Mouse (Mus musculus) liver, embryonic 16.5 days (tissue): Measurements from ENCODE around the gene Pde4c. TPM values are rescaled to one million over a fixed set of nuclear protein-coding genes. Genes with fewer than 3 reads are reported as not detected.

Experiments
- ATAC-seq: fragments of 200-750 bp; cut with Nextera tagmentation; 2 replicates; pipeline ENCODE4 v1.8.0; 2017; ENCODE audit warnings: low read depth, mild to moderate bottlenecking, moderate number of reproducible peaks, moderate library complexity
- H3K27ac ChIP-seq: fragments of 300-500 bp; sonication (generic); 2 replicates; pipeline ENCODE4 v1.5.1; 2014; ENCODE audit warnings: mild to moderate bottlenecking, low read length
- H3K27me3 ChIP-seq: fragments of 300-500 bp; sonication (generic); 2 replicates; pipeline ENCODE4 v1.6.1; 2014; ENCODE audit warnings: low read depth, low read length, mixed read lengths; ENCODE audit not compliant: control insufficient read depth, insufficient read depth
- H3K36me3 ChIP-seq: fragments of 300-500 bp; sonication (generic); 2 replicates; pipeline ENCODE4 v1.6.1; 2014; ENCODE audit warnings: mild to moderate bottlenecking; ENCODE audit not compliant: control insufficient read depth, insufficient read depth
- H3K4me1 ChIP-seq: fragments of 300-500 bp; sonication (generic); 2 replicates; pipeline ENCODE4 v1.6.1; 2014; ENCODE audit warnings: low read depth, low read length, mixed read lengths; ENCODE audit not compliant: control insufficient read depth
- H3K4me2 ChIP-seq: fragments of 300-500 bp; sonication (generic); 2 replicates; pipeline ENCODE4 v1.6.1; 2014; ENCODE audit warnings: low read depth, low read length, mixed read lengths
- H3K4me3 ChIP-seq: fragments of 300-500 bp; sonication (generic); 2 replicates; pipeline ENCODE4 v1.5.1; 2014; ENCODE audit warnings: low read depth, mild to moderate bottlenecking, low read length
- H3K9ac ChIP-seq: fragments of 300-500 bp; sonication (generic); 2 replicates; pipeline ENCODE4 v1.6.1; 2014; ENCODE audit warnings: low read depth, low read length
- H3K9me3 ChIP-seq: fragments of 300-500 bp; sonication (generic); replicated peaks from 2 replicates; pipeline ENCODE4 v1.6.1; 2016; ENCODE audit warnings: low read length; ENCODE audit not compliant: control insufficient read depth
- whole genome bisulfite sequencing: fragments of 180-500 bp; shearing (Covaris S2); extraction: QIAGEN DNeasy Blood & Tissue Kit; methylation state at CpG from one replicate; pipeline ENCODE4 v1.1.7; 2014; ENCODE audit not compliant: insufficient replicate concordance; 5-methylcytosine and 5-hydroxymethylcytosine counted together
- polyA plus RNA-seq: library from polyadenylated mRNA; unstranded; fragments of >200 nt; fragmentation: Nextera tagmentation; extraction: Ambion mirVana; gene quantifications from 2 replicates; pipeline ENCODE4 v1.2.1, GENCODE M21; 2015

The Pde4c gene
- polyA plus RNA-seq, 1 experiment from 2014 or later, result 2.2 TPM

GRCm38 (mm10) chr8:70752000-70752764 lies 28.7 kb downstream of the Pde4c start:
- Histone ChIP-seq H3K9me3 (no peaks in the 10 kb centered on the region), H3K4me3 (no peak overlapping the region), H3K4me1 (peaks cover 22% of the 10 kb centered on the region), H3K4me2 (no peak overlapping the region), H3K27ac (peak overlapping the region; percentile 69), H3K27me3 (peaks cover 4% of the 10 kb centered on the region), H3K36me3 (no peaks in the 10 kb centered on the region; the same call in 1 of the 2 replicates), H3K9ac (no peak overlapping the region; the same call in 1 of the 2 replicates)
- 21% methylated on average over 11 of the region's 11 CpGs for WGBS
- ATAC-seq, result no peak

- Histone ChIP-seq H3K4me3 (peak overlapping the region; percentile 14; the same call in 1 of the 2 replicates), H3K4me2 (peak overlapping the region; percentile 36), H3K36me3 (no peaks in the 10 kb centered on the region; the same call in 1 of the 2 replicates), H3K27ac (peak overlapping the region; percentile 69), H3K9me3 (no peaks in the 10 kb centered on the region), H3K9ac (peak overlapping the region; percentile 20; the same call in 1 of the 2 replicates), H3K27me3 (no peaks in the 10 kb centered on the region), H3K4me1 (peaks cover 22% of the 10 kb centered on the region)
- ATAC-seq, result no peak
- WGBS, result 7% methylated on average over 21 of the region's 21 CpGs
Observed at GRCm38 (mm10) chr8:70753151-70753550, 29.6 kb downstream of the Pde4c start.

- Histone ChIP-seq H3K27ac (peak within 1 kb of the TSS; percentile 69), H3K4me3 (peak within 1 kb of the TSS; percentile 69), H3K9me3 (no peaks in the 10 kb centered on the region), H3K9ac (peak within 1 kb of the TSS; percentile 69), H3K4me2 (peak within 1 kb of the TSS; percentile 86), H3K4me1 (peaks cover 30% of the 10 kb centered on the region), H3K27me3 (no peaks in the 10 kb centered on the region), H3K36me3 (peaks cover 4% of the 10 kb centered on the region; the same call in 1 of the 2 replicates)
- ATAC-seq, result peak; percentile 98
- 6% methylated on average over 37 of the region's 37 CpGs for WGBS
Observed at GRCm38 (mm10) chr8:70754043-70754870, 30.7 kb downstream of the Pde4c start, which contains the start of gene Rab3a. Gene Rab3a, plus strand, starts transcription at chr8:70754679.

- Histone ChIP-seq H3K36me3 (peaks cover 4% of the 10 kb centered on the region; the same call in 1 of the 2 replicates), H3K4me1 (peaks cover 38% of the 10 kb centered on the region), H3K27me3 (no peaks in the 10 kb centered on the region), H3K9ac (peak overlapping the region; percentile 69), H3K4me2 (peak overlapping the region; percentile 86), H3K9me3 (no peaks in the 10 kb centered on the region), H3K4me3 (peak overlapping the region; percentile 69), H3K27ac (0 out of 2 replicates have a peak overlapping the region, but pooled peaks have one; percentile 31)
- 14% methylated on average over 50 of the region's 50 CpGs for WGBS
- peak; percentile 1 for ATAC-seq
Observed at GRCm38 (mm10) chr8:70754871-70755660, 31.5 kb downstream of the Pde4c start.

GRCm38 (mm10) chr8:70755661-70756475 lies 32.3 kb downstream of the Pde4c start:
- ATAC-seq, result no peak
- H3K9ac ChIP-seq, result no peak overlapping the region
- H3K4me3 ChIP-seq, result no peak overlapping the region
- no peaks in the 10 kb centered on the region for H3K27me3 ChIP-seq
- WGBS, result 75% methylated on average over 24 of the region's 24 CpGs
- peaks cover 43% of the 10 kb centered on the region for H3K4me1 ChIP-seq
- peaks cover 4% of the 10 kb centered on the region; the same call in 1 of the 2 replicates for H3K36me3 ChIP-seq
- no peak overlapping the region for H3K27ac ChIP-seq
- H3K4me2 ChIP-seq, result peak overlapping the region; percentile 86
- H3K9me3 ChIP-seq, result no peaks in the 10 kb centered on the region

- H3K27ac ChIP-seq, result no peak overlapping the region
- no peak overlapping the region for H3K4me2 ChIP-seq
- peaks cover 4% of the 10 kb centered on the region; the same call in 1 of the 2 replicates for H3K36me3 ChIP-seq
- peaks cover 48% of the 10 kb centered on the region for H3K4me1 ChIP-seq
- H3K27me3 ChIP-seq, result no peaks in the 10 kb centered on the region
- ATAC-seq, result no peak
- no peak overlapping the region for H3K4me3 ChIP-seq
- WGBS, result 84% methylated on average over 6 of the region's 6 CpGs
- H3K9ac ChIP-seq, result no peak overlapping the region
- H3K9me3 ChIP-seq, result no peaks in the 10 kb centered on the region
Observed at GRCm38 (mm10) chr8:70756476-70757040, 33.0 kb downstream of the Pde4c start.

- no peaks in the 10 kb centered on the region for H3K27me3 ChIP-seq
- no peak overlapping the region for H3K4me3 ChIP-seq
- H3K27ac ChIP-seq, result no peak overlapping the region
- H3K36me3 ChIP-seq, result peaks cover 4% of the 10 kb centered on the region; the same call in 1 of the 2 replicates
- ATAC-seq, result no peak
- no peaks in the 10 kb centered on the region for H3K9me3 ChIP-seq
- H3K9ac ChIP-seq, result no peak overlapping the region
- WGBS, result 76% methylated on average over 22 of the region's 22 CpGs
- H3K4me2 ChIP-seq, result no peak overlapping the region
- H3K4me1 ChIP-seq, result peaks cover 58% of the 10 kb centered on the region
Observed at GRCm38 (mm10) chr8:70757523-70758307, 34.2 kb downstream of the Pde4c start.
